Mouse (Mus musculus) heart, embryonic 15.5 days (tissue): ENCODE measurements around the gene Lfng. TPM values are rescaled to one million over a fixed set of nuclear protein-coding genes. Genes with fewer than 3 reads are reported as not detected.

Source experiments
- ATAC-seq: fragments of 200-750 bp; cut with Nextera tagmentation; replicated peaks from 2 replicates; pipeline ENCODE4 v1.8.0; 2017; ENCODE audit warnings: low read depth, moderate TSS enrichment; ENCODE audit not compliant: insufficient number of reproducible peaks, insufficient read depth, low FRiP score
- H3K27ac ChIP-seq: fragments of 300-500 bp; sonication (generic); 2 replicates; pipeline ENCODE4 v1.5.1; 2015; ENCODE audit warnings: mild to moderate bottlenecking, inconsistent platforms
- H3K27me3 ChIP-seq: fragments of 300-500 bp; sonication (generic); 2 replicates; pipeline ENCODE4 v1.6.1; 2015; ENCODE audit warnings: inconsistent platforms
- H3K36me3 ChIP-seq: fragments of 300-500 bp; sonication (generic); 2 replicates; pipeline ENCODE4 v1.6.1; 2015; ENCODE audit warnings: mild to moderate bottlenecking, inconsistent platforms
- H3K4me1 ChIP-seq: fragments of 300-500 bp; sonication (generic); replicated peaks from 2 replicates; pipeline ENCODE4 v1.6.1; 2015; ENCODE audit warnings: inconsistent platforms
- H3K4me2 ChIP-seq: fragments of 300-500 bp; sonication (generic); 2 replicates; pipeline ENCODE4 v1.6.1; 2015; ENCODE audit warnings: inconsistent platforms, mild to moderate bottlenecking, moderate library complexity
- H3K4me3 ChIP-seq: fragments of 300-500 bp; sonication (generic); 2 replicates; pipeline ENCODE4 v1.5.1; 2015; ENCODE audit warnings: mild to moderate bottlenecking, inconsistent platforms
- H3K9ac ChIP-seq: fragments of 300-500 bp; sonication (generic); 2 replicates; pipeline ENCODE4 v1.6.1; 2015; ENCODE audit warnings: mild to moderate bottlenecking, inconsistent platforms
- H3K9me3 ChIP-seq: fragments of 300-500 bp; sonication (generic); replicated peaks from 2 replicates; pipeline ENCODE4 v1.6.1; 2016; ENCODE audit warnings: inconsistent platforms
- WGBS: fragments of 180-500 bp; shearing (Covaris S2); methylation state at CpG from one replicate; pipeline ENCODE4 v1.1.7; 2015; ENCODE audit warnings: mixed read lengths; 5-methylcytosine and 5-hydroxymethylcytosine counted together
- polyA plus RNA-seq: library from polyadenylated mRNA; unstranded; fragments of >200 nt; fragmentation: Nextera tagmentation; extraction: Ambion mirVana; gene quantifications from 2 replicates; pipeline ENCODE4 v1.2.1, GENCODE M21; 2015

The Lfng gene
- polyA plus RNA-seq, 1 experiment from 2014 or later, result 5.0 TPM

- no peaks in the 10 kb centered on the region for H3K36me3 ChIP-seq
- no peaks in the 10 kb centered on the region for H3K9me3 ChIP-seq
- no peak overlapping the region for H3K9ac ChIP-seq
- H3K4me3 ChIP-seq, result no peak overlapping the region
- H3K4me2 ChIP-seq, result no peak overlapping the region; the same call in 1 of the 2 replicates
- ATAC-seq, result no peak
- 90% methylated on average over 6 of the region's 6 CpGs for WGBS
- H3K4me1 ChIP-seq, result peaks cover 85% of the 10 kb centered on the region
- no peak overlapping the region for H3K27ac ChIP-seq
- no peaks in the 10 kb centered on the region for H3K27me3 ChIP-seq
Measured at GRCm38 (mm10) chr5:140644263-140644662, 37.1 kb downstream of the Lfng start.

- Histone ChIP-seq H3K4me1 (peaks cover 85% of the 10 kb centered on the region), H3K4me3 (no peak overlapping the region), H3K4me2 (no peak overlapping the region; the same call in 1 of the 2 replicates), H3K36me3 (no peaks in the 10 kb centered on the region), H3K27ac (peak overlapping the region; percentile 51), H3K9me3 (no peaks in the 10 kb centered on the region), H3K27me3 (no peaks in the 10 kb centered on the region), H3K9ac (no peak overlapping the region)
- ATAC-seq, result no peak
- 56% methylated on average over 15 of the region's 15 CpGs for WGBS
Measured at GRCm38 (mm10) chr5:140644702-140645201, 37.6 kb downstream of the Lfng start.

GRCm38 (mm10) chr5:140645454-140645853 lies 38.3 kb downstream of the Lfng start:
- no peaks in the 10 kb centered on the region for H3K9me3 ChIP-seq
- H3K27ac ChIP-seq, result peak overlapping the region; percentile 51
- 76% methylated on average over 4 of the region's 4 CpGs for WGBS
- ATAC-seq, result no peak
- H3K36me3 ChIP-seq, result no peaks in the 10 kb centered on the region
- peaks cover 79% of the 10 kb centered on the region for H3K4me1 ChIP-seq
- H3K4me3 ChIP-seq, result no peak overlapping the region
- no peak overlapping the region for H3K9ac ChIP-seq
- no peaks in the 10 kb centered on the region for H3K27me3 ChIP-seq
- H3K4me2 ChIP-seq, result no peak overlapping the region

- H3K4me3 ChIP-seq, result no peak overlapping the region
- H3K9ac ChIP-seq, result peak overlapping the region; percentile 94; the same call in 1 of the 2 replicates
- no peak overlapping the region for H3K27ac ChIP-seq
- ATAC-seq, result no peak
- 89% methylated on average over 6 of the region's 6 CpGs for WGBS
- H3K36me3 ChIP-seq, result no peaks in the 10 kb centered on the region
- no peaks in the 10 kb centered on the region for H3K9me3 ChIP-seq
- peaks cover 73% of the 10 kb centered on the region for H3K4me1 ChIP-seq
- H3K4me2 ChIP-seq, result peak overlapping the region; percentile 87; the same call in 1 of the 2 replicates
- no peaks in the 10 kb centered on the region for H3K27me3 ChIP-seq
Measured at GRCm38 (mm10) chr5:140646171-140646570, 39.1 kb downstream of the Lfng start.

DNA sequence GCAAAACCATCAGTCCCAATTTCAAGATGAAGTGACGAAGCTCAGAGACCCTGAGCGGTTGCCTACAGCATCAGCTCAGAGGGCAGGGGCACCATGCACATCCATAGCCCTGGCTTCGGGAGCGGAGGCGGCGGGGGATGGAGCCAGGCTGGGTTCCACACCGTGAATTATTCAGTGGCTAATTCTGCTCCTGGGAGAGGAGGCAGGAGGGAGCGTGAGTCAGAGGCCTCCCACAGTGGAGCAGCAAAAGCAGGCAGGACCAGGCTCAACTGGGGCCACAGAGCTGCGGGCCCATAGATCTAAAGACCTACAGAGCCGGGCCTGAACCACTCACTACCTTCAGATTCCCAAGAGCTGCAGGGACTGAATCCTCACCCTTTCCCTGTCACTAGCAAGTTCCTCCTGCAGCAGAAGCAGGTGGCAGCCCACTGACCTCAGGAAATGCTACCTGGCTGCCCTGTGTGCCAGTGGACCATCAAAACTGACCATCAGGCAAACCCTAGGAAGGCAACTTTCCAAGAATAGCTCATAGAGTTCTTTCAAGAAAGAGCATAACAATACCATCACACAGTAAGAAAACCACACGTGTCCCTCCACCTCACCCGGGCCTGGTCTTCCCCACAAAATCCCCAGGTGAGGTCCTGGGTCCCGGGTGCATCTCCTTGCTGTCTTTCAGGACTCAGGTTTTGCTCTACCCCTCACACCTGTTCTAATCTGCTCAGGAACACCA lies 40.1 kb downstream of the Lfng start:
- no peaks in the 10 kb centered on the region for H3K9me3 ChIP-seq
- no peaks in the 10 kb centered on the region for H3K36me3 ChIP-seq
- H3K27ac ChIP-seq, result peak overlapping the region; percentile 88
- peak overlapping the region; percentile 94 for H3K9ac ChIP-seq
- 55% methylated on average over 13 of the region's 13 CpGs for WGBS
- no peaks in the 10 kb centered on the region for H3K27me3 ChIP-seq
- peaks cover 71% of the 10 kb centered on the region for H3K4me1 ChIP-seq
- H3K4me3 ChIP-seq, result peak overlapping the region; percentile 78
- no peak for ATAC-seq
- peak overlapping the region; percentile 87 for H3K4me2 ChIP-seq

DNA sequence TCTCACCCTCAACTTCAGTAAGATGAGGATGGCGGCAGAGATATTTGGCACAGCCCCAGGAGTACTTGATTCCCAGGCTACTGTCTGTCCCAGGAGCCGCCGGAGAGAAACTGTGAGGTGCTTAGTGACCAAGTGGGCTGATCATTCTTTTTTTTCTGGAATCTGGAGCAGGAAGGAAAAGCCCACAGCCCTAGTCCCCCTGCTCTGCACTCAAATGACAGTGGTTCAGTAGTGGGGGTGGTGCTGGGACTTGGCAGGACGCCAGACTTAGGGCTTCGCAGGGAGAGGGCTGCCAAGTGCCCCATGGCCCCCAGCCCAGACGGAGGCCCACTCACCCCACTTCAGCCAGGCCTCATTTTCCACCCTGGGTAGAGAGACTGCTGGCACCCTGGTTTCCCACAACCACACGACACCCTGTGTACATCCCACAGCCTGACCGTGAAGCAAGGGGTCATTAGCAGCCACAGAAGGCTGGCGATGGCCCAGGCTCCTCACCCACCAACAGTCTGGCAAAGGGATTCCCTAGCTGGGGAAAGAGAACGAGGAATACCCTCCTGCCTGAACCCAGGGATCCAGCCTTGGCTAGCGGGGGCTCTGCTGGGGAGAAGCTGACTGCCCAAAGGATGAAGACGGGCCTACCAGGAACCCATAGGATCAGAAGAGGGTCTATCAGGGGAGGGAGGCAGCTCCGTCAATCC lies 40.9 kb downstream of the Lfng start:
- H3K9ac ChIP-seq, result peak overlapping the region; percentile 94
- H3K36me3 ChIP-seq, result no peaks in the 10 kb centered on the region
- H3K9me3 ChIP-seq, result no peaks in the 10 kb centered on the region
- peak overlapping the region; percentile 87 for H3K4me2 ChIP-seq
- H3K4me3 ChIP-seq, result peak overlapping the region; percentile 78
- no peaks in the 10 kb centered on the region for H3K27me3 ChIP-seq
- H3K27ac ChIP-seq, result peak overlapping the region; percentile 88
- whole genome bisulfite sequencing, result 1% methylated on average over 13 of the region's 13 CpGs
- peak; percentile 12 for ATAC-seq
- H3K4me1 ChIP-seq, result peaks cover 73% of the 10 kb centered on the region

DNA sequence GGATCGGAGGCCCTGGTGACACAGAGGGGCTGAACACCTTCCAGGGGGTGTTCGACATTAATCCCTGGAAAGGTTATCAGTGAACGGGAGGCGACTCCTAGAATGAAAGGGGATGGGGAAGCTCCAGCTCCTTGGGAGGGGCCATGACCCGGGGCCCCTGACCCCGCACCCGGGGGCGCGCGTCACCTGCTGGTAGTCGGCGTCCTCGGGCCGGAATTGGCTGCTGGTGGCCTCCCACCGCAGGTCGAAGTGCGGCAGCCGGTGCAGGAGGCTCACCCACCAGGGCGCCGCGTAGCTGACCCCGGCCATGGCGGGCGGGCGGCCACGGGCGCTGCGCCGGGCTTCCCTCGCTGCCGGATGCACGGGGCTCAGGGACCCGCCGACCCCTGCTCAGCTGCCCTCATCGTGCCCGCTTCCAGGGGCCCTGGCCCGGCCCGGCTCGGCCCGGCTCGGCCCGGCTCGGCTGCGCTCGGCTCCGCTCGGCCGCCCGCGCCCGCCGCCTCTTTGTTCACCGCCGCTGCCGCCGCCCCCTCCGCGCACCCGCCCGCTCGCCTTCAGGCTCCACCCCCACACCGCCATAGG lies 41.5 kb downstream of the Lfng start, which contains the start of gene Ttyh3:
Ttyh3 (minus strand) TSS at position 513 of the 582 bp plus-strand sequence.
- under 1% methylated on average over 59 of the region's 62 CpGs for WGBS
- no peak; the same call in 1 of the 2 replicates for ATAC-seq
- peaks cover 70% of the 10 kb centered on the region for H3K4me1 ChIP-seq
- peak within 1 kb of the TSS; percentile 87 for H3K4me2 ChIP-seq
- H3K9me3 ChIP-seq, result no peaks in the 10 kb centered on the region
- peak within 1 kb of the TSS; percentile 94 for H3K9ac ChIP-seq
- peak within 1 kb of the TSS; percentile 88 for H3K27ac ChIP-seq
- H3K36me3 ChIP-seq, result no peaks in the 10 kb centered on the region
- peak within 1 kb of the TSS; percentile 78 for H3K4me3 ChIP-seq
- H3K27me3 ChIP-seq, result no peaks in the 10 kb centered on the region

- H3K27me3 ChIP-seq, result no peaks in the 10 kb centered on the region
- peak overlapping the region; percentile 44; the same call in 1 of the 2 replicates for H3K9ac ChIP-seq
- H3K9me3 ChIP-seq, result no peaks in the 10 kb centered on the region
- peaks cover 68% of the 10 kb centered on the region for H3K4me1 ChIP-seq
- 5% methylated on average over 26 of the region's 26 CpGs for WGBS
- H3K4me3 ChIP-seq, result peak overlapping the region; percentile 78
- peak overlapping the region; percentile 87 for H3K4me2 ChIP-seq
- peak; percentile 90 for ATAC-seq
- H3K27ac ChIP-seq, result peak overlapping the region; percentile 45; the same call in 1 of the 2 replicates
- no peaks in the 10 kb centered on the region for H3K36me3 ChIP-seq
Measured at GRCm38 (mm10) chr5:140649101-140649667, 42.1 kb downstream of the Lfng start.

GRCm38 (mm10) chr5:140649881-140650414 lies 42.8 kb downstream of the Lfng start:
- peak overlapping the region; percentile 87; the same call in 1 of the 2 replicates for H3K4me2 ChIP-seq
- WGBS, result 69% methylated on average over 7 of the region's 7 CpGs
- H3K27ac ChIP-seq, result no peak overlapping the region

GRCm38 (mm10) chr5:140651231-140651630 lies 44.1 kb downstream of the Lfng start:
- no peak overlapping the region for H3K4me3 ChIP-seq
- H3K4me1 ChIP-seq, result peaks cover 48% of the 10 kb centered on the region
- H3K36me3 ChIP-seq, result no peaks in the 10 kb centered on the region
- no peak for ATAC-seq
- WGBS, result 69% methylated on average over 11 of the region's 11 CpGs
- H3K9me3 ChIP-seq, result no peaks in the 10 kb centered on the region
- no peaks in the 10 kb centered on the region for H3K27me3 ChIP-seq
- H3K9ac ChIP-seq, result no peak overlapping the region
- no peak overlapping the region for H3K4me2 ChIP-seq
- H3K27ac ChIP-seq, result no peak overlapping the region

More at GRCm38 (mm10) chr5:140649881-140650414, 42.8 kb downstream of the Lfng start:
- H3K4me3 ChIP-seq, result no peak overlapping the region
- no peak overlapping the region for H3K9ac ChIP-seq
- H3K36me3 ChIP-seq, result no peaks in the 10 kb centered on the region
- no peak for ATAC-seq
- H3K4me1 ChIP-seq, result peaks cover 61% of the 10 kb centered on the region
- no peaks in the 10 kb centered on the region for H3K27me3 ChIP-seq
- no peaks in the 10 kb centered on the region for H3K9me3 ChIP-seq
